Mouse (Mus musculus) CH12.LX (cell line): Measurements from ENCODE around the gene Zfp784. TPM values are rescaled to one million over a fixed set of nuclear protein-coding genes. Genes with fewer than 3 reads are reported as not detected.

ENCODE experiments used
- DNase-seq: peaks from one replicate; pipeline ENCODE4 v3.0.0-alpha.2; 2013; ENCODE audit errors: extremely low read depth
- H3K27ac ChIP-seq: 2 replicates; pipeline ENCODE4 v1.5.1; 2012; ENCODE audit warnings: low read depth, mild to moderate bottlenecking, control low read depth, moderate library complexity; ENCODE audit not compliant: insufficient read depth
- H3K27me3 ChIP-seq: replicated peaks from 2 replicates; pipeline ENCODE3; 2012; ENCODE audit warnings: inconsistent platforms
- H3K36me3 ChIP-seq, 2 experiments: replicated peaks in 1 of 2; 2 replicates each; pipeline versions ENCODE3 to v1.6.1; 2012; ENCODE audit warnings: inconsistent platforms in 1 of 2, low read length in 1 of 2, mild to moderate bottlenecking in 1 of 2, mixed read lengths in 1 of 2, moderate library complexity in 1 of 2; ENCODE audit not compliant: control insufficient read depth in 1 of 2, insufficient read depth in 1 of 2
- H3K4me1 ChIP-seq, 2 experiments: 2 replicates each; pipeline ENCODE4 v1.6.1; 2012; ENCODE audit warnings: inconsistent platforms in 1 of 2, moderate library complexity in 1 of 2; ENCODE audit not compliant: insufficient read depth in 2 of 2, control insufficient read depth in 1 of 2
- H3K4me2 ChIP-seq: 2 replicates; pipeline ENCODE4 v1.6.1; 2012; ENCODE audit warnings: low read depth, mild to moderate bottlenecking, control low read depth; ENCODE audit not compliant: poor library complexity, insufficient read depth, severe bottlenecking
- H3K4me3 ChIP-seq, 3 experiments: fragments of 150-350 bp in 1 of 3; sonication (generic) in 1 of 3; replicated peaks in 1 of 3; 2 replicates each; pipeline versions ENCODE3 to v1.5.1; 2011 to 2012; ENCODE audit warnings: low read depth in 2 of 3, low read length in 2 of 3, mild to moderate bottlenecking in 2 of 3, moderate library complexity in 2 of 3, control low read depth in 1 of 3, improper control_type of control experiment in 1 of 3, inconsistent platforms in 1 of 3, mixed read lengths in 1 of 3; ENCODE audit not compliant: poor library complexity in 1 of 3
- H3K79me2 ChIP-seq: replicated peaks from 2 replicates; pipeline ENCODE4 v1.6.1; 2012; ENCODE audit warnings: mild to moderate bottlenecking, moderate library complexity; ENCODE audit not compliant: control insufficient read depth, poor library complexity, insufficient read depth, severe bottlenecking; ENCODE audit errors: extremely low read depth
- H3K9ac ChIP-seq: 2 replicates; pipeline ENCODE4 v1.6.1; 2012; ENCODE audit warnings: low read depth, mild to moderate bottlenecking, control low read depth, moderate library complexity; ENCODE audit not compliant: insufficient read depth
- H3K9me3 ChIP-seq: replicated peaks from 2 replicates; pipeline ENCODE3; 2012; ENCODE audit warnings: low read length, inconsistent platforms, mixed read lengths
- BHLHE40 ChIP-seq: IDR thresholded peaks from 2 replicates; pipeline ENCODE4 v1.6.1; 2011; ENCODE audit warnings: mild to moderate bottlenecking, low read depth, low read length, improper control_type of control experiment
- CHD2 ChIP-seq: IDR thresholded peaks from 2 replicates; pipeline ENCODE4 v1.6.1; 2011; ENCODE audit warnings: low read length, improper control_type of control experiment
- ELF1 ChIP-seq: IDR thresholded peaks from 2 replicates; pipeline ENCODE4 v1.6.1; 2014; ENCODE audit warnings: low read depth, mild to moderate bottlenecking, inconsistent platforms, low read length, improper control_type of control experiment
- ETS1 ChIP-seq: conservative IDR thresholded peaks from 2 replicates; pipeline ENCODE4 v1.6.1; 2012; ENCODE audit warnings: low read depth, mild to moderate bottlenecking, inconsistent platforms, low read length, improper control_type of control experiment, moderate library complexity
- GABPA ChIP-seq: IDR thresholded peaks from 2 replicates; pipeline ENCODE4 v1.6.1; 2012; ENCODE audit warnings: low read depth, low read length, improper control_type of control experiment, inconsistent platforms; ENCODE audit not compliant: insufficient replicate concordance
- HCFC1 ChIP-seq: IDR thresholded peaks from 2 replicates; pipeline ENCODE4 v1.6.1; 2012; ENCODE audit warnings: low read depth, mild to moderate bottlenecking, inconsistent platforms, low read length, improper control_type of control experiment
- JUN ChIP-seq: IDR thresholded peaks from 2 replicates; pipeline ENCODE4 v1.6.1; 2011; ENCODE audit warnings: low read depth, mild to moderate bottlenecking, low read length, improper control_type of control experiment, moderate library complexity; ENCODE audit not compliant: insufficient read depth
- KAT2A ChIP-seq: IDR thresholded peaks from 2 replicates; pipeline ENCODE4 v1.6.1; 2012; ENCODE audit warnings: low read length, improper control_type of control experiment, inconsistent platforms; ENCODE audit not compliant: insufficient replicate concordance
- MAX ChIP-seq: IDR thresholded peaks from 2 replicates; pipeline ENCODE4 v1.6.1; 2011; ENCODE audit warnings: low read length, improper control_type of control experiment
- MAZ ChIP-seq: IDR thresholded peaks from 2 replicates; pipeline ENCODE4 v1.6.1; 2012; ENCODE audit warnings: low read depth, mild to moderate bottlenecking, inconsistent platforms, low read length, improper control_type of control experiment, moderate library complexity
- MEF2A ChIP-seq: IDR thresholded peaks from 2 replicates; pipeline ENCODE4 v1.6.1; 2014; ENCODE audit warnings: low read depth, mild to moderate bottlenecking, inconsistent platforms, low read length, improper control_type of control experiment, borderline replicate concordance
- MXI1 ChIP-seq: IDR thresholded peaks from 2 replicates; pipeline ENCODE4 v1.6.1; 2011; ENCODE audit warnings: mild to moderate bottlenecking, low read depth, low read length, improper control_type of control experiment
- MYC ChIP-seq: IDR thresholded peaks from 2 replicates; pipeline ENCODE4 v1.6.1; 2011; ENCODE audit warnings: low read depth, mild to moderate bottlenecking, improper control_type of control experiment, low read length
- NRF1 ChIP-seq: IDR thresholded peaks from 2 replicates; pipeline ENCODE4 v1.6.1; 2014; ENCODE audit warnings: low read depth, mild to moderate bottlenecking, inconsistent platforms, low read length, improper control_type of control experiment, moderate library complexity
- PAX5 ChIP-seq: IDR thresholded peaks from 2 replicates; pipeline ENCODE4 v1.6.1; 2012; ENCODE audit warnings: low read length, inconsistent platforms, mixed read lengths
- POLR2A ChIP-seq: IDR thresholded peaks from 2 replicates; pipeline ENCODE4 v1.6.1; 2011; ENCODE audit warnings: low read depth, mild to moderate bottlenecking, improper control_type of control experiment, low read length
- POLR2AphosphoS2 ChIP-seq: IDR thresholded peaks from 2 replicates; pipeline ENCODE4 v1.6.1; 2011; ENCODE audit warnings: low read depth, low read length, improper control_type of control experiment
- RAD21 ChIP-seq: IDR thresholded peaks from 2 replicates; pipeline ENCODE4 v1.6.1; 2011; ENCODE audit warnings: low read depth, mild to moderate bottlenecking, low read length, improper control_type of control experiment, moderate library complexity
- RCOR1 ChIP-seq: conservative IDR thresholded peaks from 2 replicates; pipeline ENCODE4 v1.6.1; 2012; ENCODE audit warnings: low read depth, mild to moderate bottlenecking, inconsistent platforms, low read length, improper control_type of control experiment
- SIN3A ChIP-seq: IDR thresholded peaks from 2 replicates; pipeline ENCODE4 v1.6.1; 2012; ENCODE audit warnings: low read length, improper control_type of control experiment, inconsistent platforms
- SMC3 ChIP-seq: IDR thresholded peaks from 2 replicates; pipeline ENCODE4 v1.6.1; 2011; ENCODE audit warnings: low read depth, low read length, improper control_type of control experiment
- TBP ChIP-seq: conservative IDR thresholded peaks from 2 replicates; pipeline ENCODE4 v1.6.1; 2011; ENCODE audit warnings: low read depth, low read length, improper control_type of control experiment
- TCF12 ChIP-seq: IDR thresholded peaks from 2 replicates; pipeline ENCODE4 v1.6.1; 2014; ENCODE audit warnings: low read depth, mild to moderate bottlenecking, inconsistent platforms, low read length, improper control_type of control experiment
- USF1 ChIP-seq: IDR thresholded peaks from 2 replicates; pipeline ENCODE4 v1.6.1; 2014; ENCODE audit warnings: low read depth, mild to moderate bottlenecking, inconsistent platforms, low read length, improper control_type of control experiment
- ZKSCAN1 ChIP-seq: IDR thresholded peaks from 2 replicates; pipeline ENCODE4 v1.6.1; 2012; ENCODE audit warnings: low read depth, inconsistent platforms, low read length, improper control_type of control experiment, borderline replicate concordance
- ZMIZ1 ChIP-seq: IDR thresholded peaks from 2 replicates; pipeline ENCODE4 v1.6.1; 2012; ENCODE audit warnings: low read depth, mild to moderate bottlenecking, inconsistent platforms, low read length, improper control_type of control experiment
- ZNF384 ChIP-seq: IDR thresholded peaks from 2 replicates; pipeline ENCODE4 v1.6.1; 2012; ENCODE audit warnings: low read depth, low read length, improper control_type of control experiment, inconsistent platforms
- dilution Hi-C: fragments of 300-500 bp; cut with MboI; formaldehyde crosslinking; loops from 2 replicates; pipeline ENCODE4 v1.14.3; 2020; ENCODE audit warnings: low sequenced_read_pairs; ENCODE audit not compliant: extremely low pct_unique_long_range_greater_than_20kb, extremely low pct_ligation_motif_present
- in situ Hi-C: fragments of 300-500 bp; cut with MboI; formaldehyde crosslinking; loops from 3 replicates; pipeline ENCODE4 v1.14.3; 2019; ENCODE audit warnings: low sequenced_read_pairs, low pct_ligation_motif_present, low pct_unique_long_range_greater_than_20kb, mixed read lengths
- polyA plus RNA-seq: library from polyadenylated mRNA; unstranded; fragments of >175 nt; gene quantifications from 2 replicates; pipeline ENCODE4 v1.2.1, GENCODE M21; 2012; ENCODE audit warnings: low read depth; ENCODE audit not compliant: insufficient read length
- total RNA-seq, 2 experiments: library from RNA; depleted of rRNA; stranded (reverse); fragments of 300-350 nt in 1 of 2; fragments of >200 nt in 1 of 2; gene quantifications; 2 replicates each; pipeline ENCODE4 v1.2.3; 2012 to 2014

Gene Zfp784
- total and polyA plus RNA-seq, 3 experiments = 0.53 to 1.5 (median 1.1) TPM

GRCm38 (mm10) chr7:5080815-5081214 is 42.6 kb upstream of the Zfp784 start:
- no peaks in the 10 kb centered on the region for H3K9me3 ChIP-seq
- H3K4me3 ChIP-seq = peak overlapping the region; percentile 93 to 100 (median 99)
- in situ Hi-C loops = no loop called here
- peaks cover 9 to 47% of the 10 kb centered on the region in 2 experiments for H3K4me1 ChIP-seq
- TF ChIP-seq RAD21 (no peak), KAT2A (no peak), POLR2A (0 out of 2 replicates have a peak, but pooled peaks have one; percentile 9)
- DNase-seq = no peak
- peak overlapping the region; percentile 94 for H3K27ac ChIP-seq
- H3K36me3 ChIP-seq = peaks cover 32 to 52% of the 10 kb centered on the region in 2 experiments
- peaks cover 61% of the 10 kb centered on the region for H3K79me2 ChIP-seq
- dilution Hi-C loops = no loop called here
- peak overlapping the region; percentile 98 for H3K9ac ChIP-seq
- peak overlapping the region; percentile 83 for H3K4me2 ChIP-seq
- no peaks in the 10 kb centered on the region for H3K27me3 ChIP-seq

DNA sequence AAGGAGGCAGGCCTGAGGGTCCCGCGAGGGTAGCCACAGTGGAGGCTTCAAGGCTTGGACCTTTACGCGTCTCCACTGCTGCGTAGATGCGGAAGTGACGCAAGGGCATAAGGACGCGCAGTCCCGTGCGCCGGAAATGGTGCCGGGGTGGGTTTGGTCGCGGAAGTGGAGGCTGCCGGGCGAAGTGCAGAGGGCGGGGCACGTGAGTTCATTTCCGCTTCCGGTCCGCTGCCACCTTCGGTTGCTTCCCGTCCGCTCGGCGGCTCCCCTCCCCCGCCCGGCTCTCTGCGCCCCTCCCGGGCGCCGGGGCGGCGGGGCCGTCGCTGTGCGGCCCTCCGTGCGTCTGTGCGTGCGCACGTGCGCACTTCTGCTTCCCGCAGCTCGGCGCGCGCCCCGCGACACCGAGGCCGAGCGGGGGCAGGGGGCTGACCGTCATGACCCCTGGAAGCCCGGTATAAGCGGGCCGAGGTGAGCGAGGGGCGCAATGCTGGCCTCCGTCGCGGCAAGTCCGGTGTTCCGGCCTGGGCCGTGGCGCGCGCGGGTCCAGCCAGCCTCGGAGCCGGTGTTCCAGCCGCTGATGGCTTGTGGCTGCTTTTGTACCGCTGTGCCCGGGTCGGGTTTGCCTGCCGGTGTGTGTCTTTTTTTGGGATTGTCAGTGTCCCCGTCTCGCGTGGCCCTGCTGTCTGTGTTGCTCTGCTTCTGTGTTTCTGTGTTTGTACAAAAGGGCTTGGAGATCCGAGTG is 41.9 kb upstream of the Zfp784 start, which contains the start of gene Epn1:
TSS of gene Epn1 (plus strand) at position 226 of the 742 bp plus-strand sequence.
- Histone ChIP-seq H3K9me3 (no peaks in the 10 kb centered on the region), H3K27ac (peak within 1 kb of the TSS; percentile 94), H3K27me3 (no peaks in the 10 kb centered on the region), H3K4me2 (peak within 1 kb of the TSS; percentile 83), H3K36me3 (peaks cover 32 to 51% of the 10 kb centered on the region in 2 experiments), H3K4me1 (peaks cover 5 to 42% of the 10 kb centered on the region in 2 experiments), H3K9ac (peak within 1 kb of the TSS; percentile 98), H3K4me3 (peak within 1 kb of the TSS; percentile 93 to 100 (median 99)), H3K79me2 (peaks cover 57% of the 10 kb centered on the region)
- TF ChIP-seq ZKSCAN1 = peak; percentile 12; the same call in 1 of the 2 replicates
- TF ChIP-seq JUN = no peak
- no peak for TF ChIP-seq MYC
- peak; percentile 59 for TF ChIP-seq TCF12
- TF ChIP-seq POLR2A = peak; percentile 74
- peak; percentile 69 for TF ChIP-seq ZMIZ1
- no peak for TF ChIP-seq RCOR1
- peak; percentile 78 for TF ChIP-seq ETS1
- no peak for TF ChIP-seq PAX5
- peak; percentile 55; the same call in 1 of the 2 replicates for TF ChIP-seq MAX
- TF ChIP-seq NRF1 = peak; percentile 57
- peak; percentile 78 for TF ChIP-seq MEF2A
- no peak for TF ChIP-seq ZNF384
- peak; percentile 99 for TF ChIP-seq BHLHE40
- TF ChIP-seq USF1 = peak; percentile 48
- TF ChIP-seq CHD2 = peak; percentile 85
- TF ChIP-seq HCFC1 = peak; percentile 93
- no peak; the same call in 1 of the 2 replicates for TF ChIP-seq MXI1
- TF ChIP-seq SIN3A = peak; percentile 89
- TF ChIP-seq TBP = 0 out of 2 replicates have a peak, but pooled peaks have one; percentile 37
- TF ChIP-seq KAT2A = peak; percentile 90; the same call in 1 of the 2 replicates
- peak; percentile 96 for TF ChIP-seq POLR2AphosphoS2
- TF ChIP-seq MAZ = peak; percentile 86
- TF ChIP-seq ELF1 = peak; percentile 99
- no peak for TF ChIP-seq SMC3
- TF ChIP-seq RAD21 = no peak
- TF ChIP-seq GABPA = peak; percentile 22; the same call in 1 of the 2 replicates
- DNase-seq = peak; percentile 97
- in situ Hi-C loops (no loop called here), dilution Hi-C loops (no loop called here)
